ENCODE assay signal across 8 mouse cellular contexts in genomic region chr4:21766863-21767304, GRCm38 (mm10). TPM values are rescaled to one million over a fixed set of nuclear protein-coding genes. Genes with fewer than 3 reads are reported as not detected.
A peak's percentile ranks its signal among the peaks of the same experiment; 100 is the strongest.
DNase-seq lines count a peak whose midpoint lies in the region; ATAC-seq and TF ChIP-seq lines count a peak whose summit lies in the region.

Gene Usp45 (plus strand): TSS chr4:21767156.
Gene Tstd3 (minus strand): TSS chr4:21767212.

- H3K4me2 ChIP-seq in hindbrain, embryonic 14.5 days (replicated peaks), result peak within 1 kb of the TSS; percentile 68

- H3K36me3 ChIP-seq in hindbrain, embryonic 14.5 days (replicated peaks; ENCODE audit: control insufficient read depth, insufficient read depth), result no peaks in the 10 kb centered on the region

- in situ Hi-C loops in Patski (cut with MboI; ENCODE audit: low pct_unique_long_range_greater_than_20kb), result no loop called here

- no peaks in the 10 kb centered on the region for H3K9me3 ChIP-seq in hindbrain, embryonic 14.5 days (ENCODE audit: control insufficient read depth, low read length)

- H3K4me3 ChIP-seq in hindbrain, embryonic 14.5 days (replicated peaks; ENCODE audit: low read length), result peak within 1 kb of the TSS; percentile 49

- peak within 1 kb of the TSS; percentile 10 for H3K27ac ChIP-seq in hindbrain, embryonic 14.5 days

- H3K4me1 ChIP-seq in hindbrain, embryonic 14.5 days (replicated peaks; ENCODE audit: control insufficient read depth, insufficient read depth, low read length), result no peaks in the 10 kb centered on the region

- ATAC-seq in Patski, result peak; percentile 98
- peak; percentile 93 for ATAC-seq in hindbrain, embryonic 14.5 days (ENCODE audit: low FRiP score)

- no peak for DNase-seq in Patski (ENCODE audit: low read depth, low spot score)
- peak; percentile 87 to 92 for DNase-seq in cerebellum, postnatal 25 days
- peak; percentile 72 to 77 for DNase-seq in frontal cortex, postnatal 25 days (ENCODE audit: low spot score in 2 of 2)
- peak; percentile 86 for DNase-seq in hindbrain, embryonic 14.5 days (ENCODE audit: low spot score)
- peak; percentile 79 to 81 for DNase-seq in layer of hippocampus, postnatal 36 days
- peak; percentile 79 for DNase-seq in lung, postnatal 25 days (ENCODE audit: low spot score)
- peak; percentile 89 for DNase-seq in retina, embryonic 14.5 days (ENCODE audit: low spot score)
- DNase-seq in thymus, postnatal 36 days, result peak; percentile 70 to 74

- H3K9ac ChIP-seq in hindbrain, embryonic 14.5 days, result peak within 1 kb of the TSS; percentile 57

- POLR2A ChIA-PET in Patski (lab: Charles Lee), result interaction anchor here (0.8 kb wide), 1 partner anchor 40 kb away, joined by 3 read pairs; the partner anchor contains the start of gene Ccnc

- H3K27me3 ChIP-seq in Patski, result no peaks in the 10 kb centered on the region
- H3K27me3 ChIP-seq in hindbrain, embryonic 14.5 days (ENCODE audit: control insufficient read depth, insufficient read depth, low read length), result no peaks in the 10 kb centered on the region

- WGBS in hindbrain, embryonic 14.5 days, result 1% methylated on average over 17 of the region's 17 CpGs

- CTCF ChIA-PET in Patski (lab: Charles Lee), result interaction anchor here (0.8 to 1.8 kb wide), 5 partner anchors 9 to 37 kb away, joined by 3 to 5 read pairs (median 4); no protein-coding TSS in a partner anchor

- peak; percentile 92 for TF ChIP-seq CTCF in Patski (IDR thresholded peaks at IDR 0.05)

RNA-seq across cellular contexts. Expression of gene Usp45, which starts in this region (rescaled TPM):
- 24.4 TPM for polyA plus RNA-seq in Patski (2021)
- 8.2 and 8.5 TPM in 2 replicates for polyA plus RNA-seq in hindbrain, embryonic 14.5 days (2014; fragmentation: Nextera tagmentation; extraction: Ambion mirVana)
- 10 to 100 TPM; 51.2 to 58.8 TPM for total RNA-seq in layer of hippocampus, postnatal 36 days (2021)

RNA-seq across cellular contexts. Expression of gene Tstd3, which starts in this region (rescaled TPM):
- polyA plus RNA-seq in Patski (2021), result 12.5 TPM
- 23.8 and 25.2 TPM in 2 replicates for polyA plus RNA-seq in hindbrain, embryonic 14.5 days (2014; fragmentation: Nextera tagmentation; extraction: Ambion mirVana)
- 10 to 100 TPM; 25.4 to 26.7 TPM for total RNA-seq in layer of hippocampus, postnatal 36 days (2021)
